Mouse (Mus musculus) hindbrain, embryonic 12.5 days (tissue): ENCODE results near the gene Hoxa6. TPM values are rescaled to one million over a fixed set of nuclear protein-coding genes. Genes with fewer than 3 reads are reported as not detected.

Source experiments
- ATAC-seq: fragments of 200-750 bp; cut with Nextera tagmentation; 2 replicates; pipeline ENCODE4 v1.8.0; 2017; ENCODE audit warnings: moderate TSS enrichment; ENCODE audit not compliant: low FRiP score
- H3K27ac ChIP-seq: fragments of 300-500 bp; sonication (generic); 2 replicates; pipeline ENCODE4 v1.5.1; 2016; ENCODE audit warnings: mild to moderate bottlenecking
- H3K27me3 ChIP-seq: fragments of 300-500 bp; sonication (generic); 2 replicates; pipeline ENCODE4 v1.6.1; 2016; ENCODE audit warnings: mild to moderate bottlenecking
- H3K36me3 ChIP-seq: fragments of 300-500 bp; sonication (generic); 2 replicates; pipeline ENCODE4 v1.6.1; 2016; ENCODE audit warnings: mild to moderate bottlenecking
- H3K4me1 ChIP-seq: fragments of 300-500 bp; sonication (generic); 2 replicates; pipeline ENCODE4 v1.6.1; 2016
- H3K4me2 ChIP-seq: fragments of 300-500 bp; sonication (generic); replicated peaks from 2 replicates; pipeline ENCODE4 v1.6.1; 2016; ENCODE audit warnings: mild to moderate bottlenecking
- H3K4me3 ChIP-seq: fragments of 300-500 bp; sonication (generic); 2 replicates; pipeline ENCODE4 v1.5.1; 2016; ENCODE audit warnings: mild to moderate bottlenecking
- H3K9ac ChIP-seq: fragments of 300-500 bp; sonication (generic); 2 replicates; pipeline ENCODE4 v1.6.1; 2016; ENCODE audit warnings: mild to moderate bottlenecking, moderate library complexity
- H3K9me3 ChIP-seq: fragments of 300-500 bp; sonication (generic); replicated peaks from 2 replicates; pipeline ENCODE4 v1.6.1; 2016; ENCODE audit warnings: mild to moderate bottlenecking
- WGBS: fragments of 180-500 bp; shearing (Covaris S2); methylation state at CpG from one replicate; pipeline ENCODE4 v1.1.7; 2016; 5-methylcytosine and 5-hydroxymethylcytosine counted together
- polyA plus RNA-seq: library from polyadenylated mRNA; unstranded; fragments of >200 nt; fragmentation: Nextera tagmentation; extraction: Ambion mirVana; gene quantifications from 2 replicates; pipeline ENCODE4 v1.2.1, GENCODE M21; 2016

Gene Hoxa6
- polyA plus RNA-seq, 1 experiment from 2014 or later: 18.7 TPM

- Histone ChIP-seq H3K9me3 (no peaks in the 10 kb centered on the region), H3K4me2 (peak within 1 kb of the TSS; percentile 66), H3K4me1 (peaks cover 21% of the 10 kb centered on the region), H3K4me3 (peak within 1 kb of the TSS; percentile 38), H3K27ac (no peak within 1 kb of the TSS), H3K36me3 (no peaks in the 10 kb centered on the region), H3K27me3 (peaks cover 100% of the 10 kb centered on the region), H3K9ac (peak within 1 kb of the TSS; percentile 47)
- peak; percentile 64 for ATAC-seq
- WGBS: under 1% methylated on average over 46 of the region's 46 CpGs
These were observed 12.9 kb upstream of the Hoxa6 start, which contains the start of gene Hoxa7 for GRCm38 (mm10) chr6:52221337-52221992. Hoxa7 (minus strand) TSS chr6:52221854.

- Histone ChIP-seq H3K27me3 (peaks cover 100% of the 10 kb centered on the region), H3K4me3 (peak overlapping the region; percentile 38; the same call in 1 of the 2 replicates), H3K9ac (0 out of 2 replicates have a peak overlapping the region, but pooled peaks have one; percentile 47), H3K9me3 (no peaks in the 10 kb centered on the region), H3K27ac (no peak overlapping the region), H3K4me1 (peaks cover 20% of the 10 kb centered on the region), H3K4me2 (peak overlapping the region; percentile 66), H3K36me3 (no peaks in the 10 kb centered on the region)
- 4% methylated on average over 12 of the region's 12 CpGs for WGBS
- no peak for ATAC-seq
These were observed 12.4 kb upstream of the Hoxa6 start for GRCm38 (mm10) chr6:52220865-52221310.

GRCm38 (mm10) chr6:52220003-52220864 lies 11.7 kb upstream of the Hoxa6 start:
- H3K4me3 ChIP-seq: no peak overlapping the region
- no peak overlapping the region for H3K27ac ChIP-seq

GRCm38 (mm10) chr6:52219234-52219942 lies 10.9 kb upstream of the Hoxa6 start:
- no peak overlapping the region for H3K9ac ChIP-seq
- peaks cover 17% of the 10 kb centered on the region for H3K4me1 ChIP-seq
- no peaks in the 10 kb centered on the region for H3K36me3 ChIP-seq
- H3K27me3 ChIP-seq: peaks cover 100% of the 10 kb centered on the region
- no peak overlapping the region for H3K4me2 ChIP-seq
- 16% methylated on average over 9 of the region's 9 CpGs for WGBS
- no peak for ATAC-seq
- H3K4me3 ChIP-seq: no peak overlapping the region
- H3K27ac ChIP-seq: no peak overlapping the region
- no peaks in the 10 kb centered on the region for H3K9me3 ChIP-seq

More at GRCm38 (mm10) chr6:52220003-52220864, 11.7 kb upstream of the Hoxa6 start:
- WGBS: 12% methylated on average over 32 of the region's 32 CpGs
- peaks cover 100% of the 10 kb centered on the region for H3K27me3 ChIP-seq
- no peak overlapping the region for H3K9ac ChIP-seq
- no peaks in the 10 kb centered on the region for H3K36me3 ChIP-seq
- no peaks in the 10 kb centered on the region for H3K9me3 ChIP-seq
- ATAC-seq: no peak
- no peak overlapping the region for H3K4me2 ChIP-seq
- peaks cover 17% of the 10 kb centered on the region for H3K4me1 ChIP-seq

- Histone ChIP-seq H3K27ac (no peak overlapping the region), H3K36me3 (no peaks in the 10 kb centered on the region), H3K4me1 (peaks cover 17% of the 10 kb centered on the region), H3K4me3 (no peak overlapping the region), H3K9me3 (no peaks in the 10 kb centered on the region), H3K9ac (no peak overlapping the region), H3K27me3 (peaks cover 100% of the 10 kb centered on the region), H3K4me2 (no peak overlapping the region)
- no peak for ATAC-seq
- 9% methylated on average over 14 of the region's 14 CpGs for WGBS
These were observed 10.2 kb upstream of the Hoxa6 start for GRCm38 (mm10) chr6:52218643-52219215.

- peaks cover 100% of the 10 kb centered on the region for H3K27me3 ChIP-seq
- H3K9me3 ChIP-seq: no peaks in the 10 kb centered on the region
- H3K4me1 ChIP-seq: peaks cover 18% of the 10 kb centered on the region
- ATAC-seq: no peak
- H3K36me3 ChIP-seq: no peaks in the 10 kb centered on the region
- H3K9ac ChIP-seq: no peak overlapping the region
- H3K4me2 ChIP-seq: 0 out of 2 replicates have a peak overlapping the region, but pooled peaks have one; percentile 47
- 5% methylated on average over 23 of the region's 23 CpGs for WGBS
- no peak overlapping the region for H3K27ac ChIP-seq
- H3K4me3 ChIP-seq: peak overlapping the region; percentile 28; the same call in 1 of the 2 replicates
These were observed 9.5 kb upstream of the Hoxa6 start for GRCm38 (mm10) chr6:52217895-52218642.

- ATAC-seq: peak; percentile 57; the same call in 1 of the 2 replicates
- under 1% methylated on average over 25 of the region's 25 CpGs for WGBS
These were observed 8.9 kb upstream of the Hoxa6 start for GRCm38 (mm10) chr6:52217459-52217768.

GRCm38 (mm10) chr6:52216691-52217458 lies 8.4 kb upstream of the Hoxa6 start:
- WGBS: 3% methylated on average over 60 of the region's 60 CpGs
- H3K9ac ChIP-seq: no peak overlapping the region

More at GRCm38 (mm10) chr6:52217459-52217768, 8.9 kb upstream of the Hoxa6 start:
- Histone ChIP-seq H3K4me3 (peak overlapping the region; percentile 28), H3K9ac (no peak overlapping the region), H3K4me2 (peak overlapping the region; percentile 47), H3K4me1 (peaks cover 20% of the 10 kb centered on the region), H3K27ac (no peak overlapping the region), H3K27me3 (peaks cover 100% of the 10 kb centered on the region), H3K9me3 (no peaks in the 10 kb centered on the region), H3K36me3 (no peaks in the 10 kb centered on the region)

GRCm38 (mm10) chr6:52215771-52216535 lies 7.4 kb upstream of the Hoxa6 start:
- Histone ChIP-seq H3K27me3 (peaks cover 100% of the 10 kb centered on the region), H3K4me2 (no peak overlapping the region), H3K9me3 (no peaks in the 10 kb centered on the region), H3K4me3 (no peak overlapping the region), H3K4me1 (peaks cover 16% of the 10 kb centered on the region), H3K27ac (no peak overlapping the region), H3K36me3 (no peaks in the 10 kb centered on the region), H3K9ac (no peak overlapping the region)
- 2% methylated on average over 30 of the region's 30 CpGs for WGBS
- no peak for ATAC-seq

More at GRCm38 (mm10) chr6:52216691-52217458, 8.4 kb upstream of the Hoxa6 start:
- Histone ChIP-seq H3K36me3 (no peaks in the 10 kb centered on the region), H3K27me3 (peaks cover 100% of the 10 kb centered on the region), H3K27ac (no peak overlapping the region), H3K4me3 (peak overlapping the region; percentile 28), H3K4me1 (peaks cover 20% of the 10 kb centered on the region), H3K4me2 (peak overlapping the region; percentile 47), H3K9me3 (no peaks in the 10 kb centered on the region)
- no peak for ATAC-seq

- Histone ChIP-seq H3K27ac (no peak overlapping the region), H3K4me1 (peaks cover 16% of the 10 kb centered on the region), H3K4me3 (no peak overlapping the region), H3K27me3 (peaks cover 98% of the 10 kb centered on the region), H3K36me3 (no peaks in the 10 kb centered on the region), H3K4me2 (no peak overlapping the region), H3K9ac (no peak overlapping the region), H3K9me3 (no peaks in the 10 kb centered on the region)
- no peak for ATAC-seq
- WGBS: 7% methylated on average over 3 of the region's 3 CpGs
These were observed 6.5 kb upstream of the Hoxa6 start for GRCm38 (mm10) chr6:52215070-52215469.
